Mouse (Mus musculus): ENCODE measurements around the gene Ntrk2.

- no peak for TF ChIP-seq CTCF (conservative IDR thresholded peaks at IDR 0.05; ENCODE audit: low read length)
- TF ChIP-seq POU5F1 (IDR thresholded peaks at IDR 0.05; ENCODE audit: borderline replicate concordance, low read length), result no peak
- no peak for TF ChIP-seq NANOG (IDR thresholded peaks at IDR 0.05; ENCODE audit: borderline replicate concordance, low read length)
Measured at GRCm38 (mm10) chr13:58808381-58808821, 2.0 kb downstream of the Ntrk2 start.

Data from E14TG2a.4 (cell line).